Mouse (Mus musculus) bone marrow macrophage, adult 2 months (primary cell): ENCODE measurements around the gene Srarp.

Experiments used
- CTCF ChIP-seq: IDR thresholded peaks from 2 replicates; pipeline ENCODE4 v1.5.1; 2012; ENCODE audit warnings: low read depth, mild to moderate bottlenecking, low read length, moderate library complexity
- POLR2A ChIP-seq: IDR thresholded peaks from 2 replicates; pipeline ENCODE4 v1.6.1; 2012; ENCODE audit warnings: mild to moderate bottlenecking, low read depth, low read length, borderline replicate concordance

DNA sequence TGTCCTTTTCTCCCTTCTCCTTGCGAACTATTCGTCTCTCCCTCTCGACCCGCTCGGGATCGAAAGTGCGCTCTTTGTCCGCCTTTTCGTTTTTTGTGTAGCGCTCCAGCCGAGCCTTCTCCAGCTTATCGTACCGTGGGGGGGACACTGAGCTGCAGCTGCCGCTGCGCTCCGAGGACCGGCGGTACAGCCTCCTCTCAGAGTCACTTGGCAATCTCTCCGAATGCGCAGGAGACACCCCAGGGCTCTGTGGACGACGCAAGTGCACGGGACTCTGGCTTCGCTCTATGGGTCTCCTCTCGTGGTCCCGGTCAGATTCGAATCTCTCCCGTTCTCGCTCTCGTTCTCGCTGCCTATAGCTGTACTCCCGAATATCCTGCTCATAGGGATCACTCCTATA, 42.9 kb upstream of the Srarp start:
- TF ChIP-seq POLR2A (no peak), CTCF (no peak)
